Mouse (Mus musculus) spleen, adult 2 months (tissue): ENCODE data around the gene Dcaf11. TPM values are rescaled to one million over a fixed set of nuclear protein-coding genes. Genes with fewer than 3 reads are reported as not detected.

Source experiments
- DNase-seq, 2 experiments: peaks; one replicate each; pipeline versions ENCODE4 v3.0.0 to v3.0.0-alpha.2; 2012 to 2021; ENCODE audit warnings: low spot score in 2 of 2, low read depth in 1 of 2
- H3K27ac ChIP-seq: fragments of 200-500 bp; 2 replicates; pipeline ENCODE4 v1.5.1; 2012; ENCODE audit warnings: low read length, inconsistent platforms; ENCODE audit not compliant: insufficient read depth
- H3K27me3 ChIP-seq: fragments of 200-500 bp; 2 replicates; pipeline ENCODE4 v1.6.1; 2012; ENCODE audit warnings: mild to moderate bottlenecking, moderate library complexity, low read length, inconsistent platforms; ENCODE audit not compliant: control insufficient read depth, insufficient read depth
- H3K36me3 ChIP-seq: fragments of 200-500 bp; 2 replicates; pipeline ENCODE4 v1.6.1; 2012; ENCODE audit warnings: mild to moderate bottlenecking, low read length, inconsistent platforms; ENCODE audit not compliant: control insufficient read depth, insufficient read depth
- H3K4me1 ChIP-seq: fragments of 200-500 bp; 2 replicates; pipeline ENCODE4 v1.6.1; 2011; ENCODE audit warnings: inconsistent platforms; ENCODE audit not compliant: control insufficient read depth, insufficient read depth, insufficient read length
- H3K4me3 ChIP-seq: fragments of 200-500 bp; 2 replicates; pipeline ENCODE4 v1.5.1; 2011; ENCODE audit warnings: mild to moderate bottlenecking, inconsistent platforms; ENCODE audit not compliant: insufficient read depth, insufficient read length; ENCODE audit errors: extremely low read depth
- CTCF ChIP-seq: fragments of 200-500 bp; IDR thresholded peaks from 2 replicates; pipeline ENCODE4 v1.5.1; 2011; ENCODE audit warnings: mild to moderate bottlenecking, inconsistent platforms; ENCODE audit not compliant: insufficient read depth, insufficient read length, insufficient replicate concordance; ENCODE audit errors: extremely low read depth
- POLR2A ChIP-seq: fragments of 200-500 bp; IDR thresholded peaks from 2 replicates; pipeline ENCODE4 v1.6.1; 2011; ENCODE audit warnings: low read depth, low read length, inconsistent platforms
- WGBS: fragments of 180-500 bp; shearing (Covaris S2); methylation state at CpG from one replicate; pipeline ENCODE4 v1.1.7; 2018; 5-methylcytosine and 5-hydroxymethylcytosine counted together
- polyA plus RNA-seq: library from polyadenylated mRNA; depleted of rRNA; stranded (reverse); fragments of >200 nt; gene quantifications from 2 replicates; pipeline ENCODE4 v1.2.3, GENCODE M21; 2012

Gene Dcaf11
- polyA plus RNA-seq, 1 experiment: 73.4 TPM

DNA sequence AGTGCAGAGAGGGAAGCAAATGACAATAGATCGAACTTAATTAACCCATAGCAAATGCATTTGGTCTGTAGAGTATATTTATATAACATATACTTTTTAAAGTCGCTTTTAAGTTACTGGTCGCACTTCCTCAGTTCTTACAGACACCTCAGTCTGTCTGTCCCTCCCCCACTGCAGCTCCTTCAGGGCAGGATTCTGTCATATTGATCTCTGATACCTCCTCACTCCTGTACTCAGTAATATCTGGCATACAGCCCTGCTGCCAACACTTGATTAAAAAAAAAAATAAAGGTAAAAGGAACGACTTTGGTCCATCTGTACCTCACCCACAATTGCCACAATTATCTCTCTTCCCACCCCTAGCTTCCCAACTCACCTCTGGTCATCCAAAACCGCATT, 24.5 kb downstream of the Dcaf11 start:
- peaks cover 12% of the 10 kb centered on the region; the same call in 1 of the 2 replicates for H3K4me1 ChIP-seq
- H3K27me3 ChIP-seq: no peaks in the 10 kb centered on the region
- DNase-seq: no peak
- no peak for TF ChIP-seq CTCF
- no peak for TF ChIP-seq POLR2A
- 29% methylated on average over 5 of the region's 5 CpGs for WGBS
- peak overlapping the region; percentile 71; the same call in 1 of the 2 replicates for H3K4me3 ChIP-seq
- peak overlapping the region; percentile 82; the same call in 1 of the 2 replicates for H3K27ac ChIP-seq
- H3K36me3 ChIP-seq: peaks cover 28% of the 10 kb centered on the region

DNA sequence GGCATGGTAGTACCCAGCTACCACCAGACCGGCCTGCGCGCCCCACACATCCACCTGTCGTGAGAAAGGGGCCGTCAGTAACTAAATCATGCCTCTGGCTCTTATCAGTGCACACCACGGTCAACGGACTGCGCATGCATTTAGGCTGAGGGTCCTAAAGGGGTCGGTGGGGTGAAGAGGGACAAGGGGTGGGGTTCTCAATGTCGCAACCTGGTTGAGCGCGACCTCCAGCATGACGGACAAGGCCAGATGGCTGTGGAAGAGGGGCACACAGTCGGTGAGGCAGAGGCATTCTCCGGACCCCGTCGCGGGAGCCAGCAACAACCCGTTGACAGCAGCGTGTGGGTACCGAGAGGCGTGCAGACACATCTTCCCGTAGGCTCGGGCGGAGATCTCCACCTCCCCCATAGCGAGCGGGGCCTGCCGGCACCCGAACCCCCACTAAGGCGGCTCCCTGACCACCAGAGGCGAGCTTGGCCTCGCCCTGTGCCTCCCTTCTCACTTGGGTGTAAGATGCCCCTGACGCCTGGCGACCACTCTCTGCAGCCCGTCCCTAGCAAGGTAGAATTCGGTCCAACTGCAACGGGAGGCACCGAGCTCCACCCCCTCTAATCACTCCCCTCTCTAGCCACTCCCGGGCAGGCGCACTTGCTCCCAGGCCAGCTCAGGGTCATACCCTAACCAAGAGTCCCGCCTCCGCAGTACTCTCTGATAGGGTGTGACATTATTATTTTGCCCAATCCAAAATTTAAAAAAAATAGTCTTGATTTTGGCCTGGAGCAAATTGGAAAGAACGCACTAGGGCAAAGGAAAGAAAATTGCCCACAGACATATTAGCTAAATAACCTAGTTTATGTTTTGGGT, 25.1 kb downstream of the Dcaf11 start, which contains the start of gene Emc9:
Gene Emc9, minus strand, starts transcription at position 601 of the 864 bp plus-strand sequence.
- H3K4me3 ChIP-seq: peak within 1 kb of the TSS; percentile 71
- peaks cover 15% of the 10 kb centered on the region; the same call in 1 of the 2 replicates for H3K4me1 ChIP-seq
- peak in 1 of 2 experiments; percentile 77 for DNase-seq
- peak within 1 kb of the TSS; percentile 82 for H3K27ac ChIP-seq
- TF ChIP-seq CTCF: no peak
- TF ChIP-seq POLR2A: no peak; the same call in 1 of the 2 replicates
- H3K36me3 ChIP-seq: peaks cover 28% of the 10 kb centered on the region
- no peaks in the 10 kb centered on the region for H3K27me3 ChIP-seq
- WGBS: 7% methylated on average over 43 of the region's 43 CpGs

DNA sequence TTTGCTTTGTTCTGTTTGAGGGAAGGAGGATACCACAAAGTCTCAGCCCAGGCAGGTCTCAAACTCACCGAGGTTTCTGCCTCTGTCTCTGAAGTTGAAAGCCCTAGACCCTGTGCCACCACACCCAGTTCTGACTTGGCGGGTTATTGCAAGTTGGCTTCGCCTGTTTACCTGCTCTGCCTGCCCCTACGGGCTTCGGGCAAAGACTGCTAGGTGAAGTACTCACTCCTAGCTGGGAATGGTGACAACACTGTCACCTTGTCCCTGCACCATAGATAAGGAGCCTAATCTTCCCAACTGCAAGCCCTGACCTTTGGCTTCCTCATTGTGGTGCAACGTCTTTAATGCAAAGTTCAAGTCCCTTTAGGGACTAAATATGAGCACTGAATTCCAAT, 25.8 kb downstream of the Dcaf11 start:
- Histone ChIP-seq H3K36me3 (peaks cover 25% of the 10 kb centered on the region), H3K4me3 (no peak overlapping the region), H3K4me1 (peaks cover 15% of the 10 kb centered on the region; the same call in 1 of the 2 replicates), H3K27ac (peak overlapping the region; percentile 82), H3K27me3 (no peaks in the 10 kb centered on the region)
- WGBS: 48% methylated on average over 6 of the region's 6 CpGs
- TF ChIP-seq CTCF (no peak), POLR2A (no peak)
- no peak for DNase-seq

DNA sequence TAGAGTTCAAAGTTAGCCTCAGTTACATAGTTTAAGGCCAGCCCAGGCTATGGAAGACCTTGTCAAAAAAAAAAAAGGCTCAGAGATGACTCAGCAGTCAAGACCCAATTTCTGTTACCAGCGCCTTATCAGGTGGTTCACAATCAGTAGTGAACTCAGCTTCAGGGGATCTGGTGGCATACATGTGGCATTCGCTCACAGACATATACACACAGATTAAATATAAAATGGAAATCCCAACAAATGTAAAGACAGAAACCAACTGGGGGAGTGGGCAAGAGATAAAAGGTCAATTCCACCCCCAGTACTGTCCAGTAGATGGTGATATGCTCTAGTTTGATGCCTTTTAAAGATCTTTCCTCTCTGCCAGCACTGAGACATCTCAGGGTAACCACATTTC, 26.3 kb downstream of the Dcaf11 start:
- 70% methylated on average over 2 of the region's 2 CpGs for WGBS
- DNase-seq: no peak
- TF ChIP-seq CTCF: no peak
- no peak for TF ChIP-seq POLR2A
- Histone ChIP-seq H3K4me3 (no peak overlapping the region), H3K36me3 (peaks cover 19% of the 10 kb centered on the region), H3K4me1 (peaks cover 15% of the 10 kb centered on the region; the same call in 1 of the 2 replicates), H3K27me3 (no peaks in the 10 kb centered on the region), H3K27ac (peak overlapping the region; percentile 82; the same call in 1 of the 2 replicates)

DNA sequence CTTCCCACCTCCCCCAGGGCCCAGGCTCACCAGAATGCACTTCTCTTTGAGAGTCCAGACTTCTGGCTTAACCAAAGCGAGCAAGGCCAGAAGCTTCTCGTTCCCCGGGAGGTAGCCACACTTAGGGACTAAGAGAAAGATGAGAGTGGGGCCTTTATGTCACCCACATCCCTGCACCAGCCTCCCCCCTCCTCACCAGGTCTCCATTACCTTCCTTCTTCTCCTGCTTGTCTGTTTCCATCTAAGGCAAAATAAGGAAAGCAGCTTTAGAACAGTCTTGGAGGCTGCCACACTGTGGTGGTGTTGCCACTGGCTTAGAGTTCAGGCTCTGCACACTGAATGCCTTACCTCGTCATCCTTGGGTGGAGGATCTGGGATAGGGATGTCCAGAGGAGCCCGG, 29.5 kb downstream of the Dcaf11 start:
- Histone ChIP-seq H3K4me1 (peaks cover 15% of the 10 kb centered on the region; the same call in 1 of the 2 replicates), H3K27me3 (no peaks in the 10 kb centered on the region), H3K27ac (peak overlapping the region; percentile 25; the same call in 1 of the 2 replicates), H3K4me3 (no peak overlapping the region), H3K36me3 (peaks cover 14% of the 10 kb centered on the region)
- TF ChIP-seq POLR2A (no peak), CTCF (no peak)
- 96% methylated on average over 5 of the region's 5 CpGs for WGBS
- DNase-seq: no peak

DNA sequence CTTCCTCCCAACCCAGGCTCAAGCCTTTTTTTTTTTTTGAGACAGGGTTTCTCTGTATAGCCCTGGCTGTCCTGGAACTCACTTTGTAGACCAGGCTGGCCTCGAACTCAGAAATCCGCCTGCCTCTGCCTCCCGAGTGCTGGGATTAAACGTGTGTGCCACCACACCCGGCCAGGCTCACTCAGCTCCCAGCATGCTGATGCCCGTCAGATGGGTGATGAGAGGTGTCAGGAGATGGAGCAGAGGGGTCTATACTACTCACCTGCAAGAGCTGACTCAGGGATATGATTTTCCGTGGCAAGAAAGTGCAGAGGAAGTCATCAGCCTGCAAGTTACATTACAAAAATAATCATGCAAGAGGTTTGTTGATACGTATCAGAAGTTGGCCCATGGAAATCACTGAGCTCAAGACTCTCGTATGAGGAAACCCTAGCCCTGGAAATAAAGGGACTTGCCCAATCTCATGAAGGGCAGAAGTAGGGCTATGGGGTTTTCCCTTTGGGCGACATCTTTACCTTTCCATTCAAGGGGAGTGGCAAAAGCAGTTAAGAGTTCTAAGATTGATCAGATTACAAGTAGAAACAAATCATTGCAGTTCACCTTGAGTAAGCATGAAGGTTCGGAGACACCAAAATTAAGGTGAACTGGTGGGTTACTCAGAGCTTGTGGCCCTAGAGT, 30.1 kb downstream of the Dcaf11 start:
- H3K36me3 ChIP-seq: peaks cover 18% of the 10 kb centered on the region
- peak overlapping the region; percentile 83 for H3K4me3 ChIP-seq
- no peaks in the 10 kb centered on the region for H3K27me3 ChIP-seq
- H3K27ac ChIP-seq: peak overlapping the region; percentile 85
- WGBS: 51% methylated on average over 11 of the region's 11 CpGs
- TF ChIP-seq CTCF (no peak), POLR2A (no peak)
- H3K4me1 ChIP-seq: peaks cover 10% of the 10 kb centered on the region; the same call in 1 of the 2 replicates
- DNase-seq: no peak
